ENCODE assay signal across 19 mouse cellular contexts in the genomic region with DNA sequence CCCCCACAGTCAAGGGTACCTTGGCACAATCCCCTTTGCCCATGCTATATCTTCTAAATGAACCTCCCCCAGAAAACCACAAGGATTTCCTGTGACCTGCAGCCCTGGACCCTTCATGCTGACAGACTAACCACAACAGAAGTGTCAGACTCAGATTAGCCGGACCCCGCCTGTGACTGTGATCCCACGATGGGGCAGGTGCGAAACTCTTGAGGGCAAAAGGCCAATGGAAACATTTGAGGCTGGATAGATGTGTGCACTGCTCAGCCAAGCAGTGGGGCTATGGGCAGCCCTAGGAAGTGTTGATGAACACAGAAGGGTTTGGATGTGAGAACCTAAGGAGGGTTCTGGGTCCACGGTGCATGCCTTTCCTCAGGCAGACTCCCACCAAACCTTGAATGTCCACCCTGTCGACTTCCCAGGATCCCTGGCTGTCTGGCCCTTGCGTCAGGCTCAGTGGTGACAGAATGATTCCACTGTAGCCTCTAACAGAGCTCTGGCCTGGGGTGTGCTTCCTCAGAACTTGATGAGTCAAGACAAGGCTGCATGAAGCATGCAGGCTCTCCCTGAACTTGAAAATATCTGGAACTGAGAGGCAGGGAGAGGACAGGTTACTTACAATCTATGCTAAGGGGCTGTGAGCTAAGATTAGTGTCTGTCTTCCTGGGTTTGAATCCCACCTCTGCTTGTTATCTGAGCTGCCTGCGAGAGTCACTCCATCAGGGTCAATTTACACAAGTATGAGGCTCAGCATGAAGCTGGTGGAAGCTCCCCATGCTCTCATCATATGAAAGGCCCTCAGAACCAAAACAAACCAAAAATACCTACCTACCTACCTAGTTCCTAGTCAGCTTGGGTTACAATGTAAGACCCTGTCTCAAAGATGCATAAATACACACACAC. TPM values are rescaled to one million over a fixed set of nuclear protein-coding genes. Genes with fewer than 3 reads are reported as not detected.
A peak's percentile ranks its signal among the peaks of the same experiment; 100 is the strongest.
DNase-seq lines count a peak whose midpoint lies in the region; ATAC-seq and TF ChIP-seq lines count a peak whose summit lies in the region.
"Had no signal": no experiment of that assay in that cellular context is flagged by ENCODE, and none has a peak within 500 bp of the region (broad histone marks: within the 10 kb centered on the region; RNA-seq: fewer than 3 reads in every experiment).

No protein-coding gene starts in this region.

- peaks cover 15% of the 10 kb centered on the region for H3K4me1 ChIP-seq in ES-Bruce4 (ENCODE audit: control insufficient read depth, insufficient read depth, low read length)
- no peaks in the 10 kb centered on the region for H3K4me1 ChIP-seq in small intestine, adult 2 months (ENCODE audit: control insufficient read depth, insufficient read depth, insufficient read length, low read length)
- H3K4me1 ChIP-seq in intestine, embryonic 15.5 days (replicated peaks): peaks cover 24% of the 10 kb centered on the region
- peaks cover 57% of the 10 kb centered on the region for H3K4me1 ChIP-seq in hindbrain, embryonic 10.5 days (replicated peaks)

- H3K9me3 ChIP-seq in ES-Bruce4 (replicated peaks; ENCODE audit: control insufficient read depth, insufficient read depth, low read length, poor library complexity, severe bottlenecking): no peaks in the 10 kb centered on the region
- H3K9me3 ChIP-seq in intestine, embryonic 15.5 days: no peaks in the 10 kb centered on the region
- H3K9me3 ChIP-seq in hindbrain, embryonic 10.5 days: no peaks in the 10 kb centered on the region
- H3K9me3 ChIP-seq: embryonic facial prominence, embryonic 15.5 days; heart, embryonic 15.5 days; liver, embryonic 13.5 days had no signal

- peak overlapping the region; percentile 41; the same call in 1 of the 2 replicates for H3K27ac ChIP-seq in ES-Bruce4 (ENCODE audit: insufficient read depth, low read length)
- H3K27ac ChIP-seq in small intestine, adult 2 months (ENCODE audit: insufficient read depth, low read depth, low read length): peak overlapping the region; percentile 37
- no peak overlapping the region for H3K27ac ChIP-seq in intestine, embryonic 15.5 days
- H3K27ac ChIP-seq in hindbrain, embryonic 10.5 days: no peak overlapping the region
- H3K27ac ChIP-seq: embryonic facial prominence, embryonic 15.5 days; heart, embryonic 15.5 days; liver, embryonic 13.5 days had no signal

- peak; percentile 34 for DNase-seq in spleen, adult 12 weeks (ENCODE audit: low spot score)
- no peak for DNase-seq in spleen, postnatal 10 days (ENCODE audit: low spot score in 2 of 2)
- no peak for DNase-seq in hindbrain, embryonic 10.5 days (ENCODE audit: low spot score)
- DNase-seq in lung, postnatal 14 days: no peak
- DNase-seq: cerebellum, adult 9-11 months; forebrain, postnatal 0 days; gastrocnemius, postnatal 25 days; liver, embryonic 13.5 days; lung, postnatal 36 days had no signal

- no peaks in the 10 kb centered on the region for H3K36me3 ChIP-seq in ES-Bruce4 (ENCODE audit: control insufficient read depth, insufficient read depth, low read length, poor library complexity, severe bottlenecking)
- no peaks in the 10 kb centered on the region for H3K36me3 ChIP-seq in small intestine, adult 2 months (ENCODE audit: control insufficient read depth, insufficient read depth, low read length)
- H3K36me3 ChIP-seq in intestine, embryonic 15.5 days: no peaks in the 10 kb centered on the region
- H3K36me3 ChIP-seq in hindbrain, embryonic 10.5 days: no peaks in the 10 kb centered on the region
- H3K36me3 ChIP-seq: embryonic facial prominence, embryonic 15.5 days; heart, embryonic 15.5 days; liver, embryonic 13.5 days had no signal

- 0 out of 2 replicates have a peak, but pooled peaks have one; percentile 18 for TF ChIP-seq EP300 in ES-Bruce4 (IDR thresholded peaks at IDR 0.05; ENCODE audit: insufficient read depth, low read depth, low read length)

- TF ChIP-seq CTCF in ES-Bruce4 (IDR thresholded peaks at IDR 0.05; ENCODE audit: low read depth, low read length): no peak
- TF ChIP-seq CTCF in small intestine, adult 2 months (IDR thresholded peaks at IDR 0.05; ENCODE audit: extremely low read depth, insufficient read length, insufficient replicate concordance, low read depth, low read length): no peak

- peak; percentile 39 for ATAC-seq in granulocyte monocyte progenitor cell, adult 5-6 weeks (replicated peaks; ENCODE audit: poor library complexity, severe bottlenecking)
- no peak for ATAC-seq in intestine, embryonic 15.5 days
- ATAC-seq: forebrain, postnatal 0 days had no signal

- H3K9ac ChIP-seq in ES-Bruce4 (ENCODE audit: low read depth, poor library complexity, severe bottlenecking): no peak overlapping the region
- no peak overlapping the region for H3K9ac ChIP-seq in intestine, embryonic 15.5 days
- H3K9ac ChIP-seq: embryonic facial prominence, embryonic 15.5 days; forebrain, postnatal 0 days; heart, embryonic 15.5 days; liver, embryonic 13.5 days had no signal

- WGBS in small intestine, adult 2 months: 65% methylated on average over 8 of the region's 8 CpGs
- 61% methylated on average over 8 of the region's 8 CpGs for WGBS in intestine, embryonic 15.5 days
- 53% methylated on average over 8 of the region's 8 CpGs for WGBS in hindbrain, embryonic 10.5 days

- no peak for TF ChIP-seq POLR2A in ES-Bruce4 (IDR thresholded peaks at IDR 0.05; ENCODE audit: insufficient read depth, low read length)
- TF ChIP-seq POLR2A in small intestine, adult 2 months (IDR thresholded peaks at IDR 0.05; ENCODE audit: low read depth, low read length): no peak

- H3K4me3 ChIP-seq in ES-Bruce4 (ENCODE audit: low read depth, low read length): no peak overlapping the region
- no peak overlapping the region for H3K4me3 ChIP-seq in small intestine, adult 2 months (ENCODE audit: low read depth, low read length)
- H3K4me3 ChIP-seq in intestine, embryonic 15.5 days (replicated peaks): no peak overlapping the region
- no peak overlapping the region for H3K4me3 ChIP-seq in hindbrain, embryonic 10.5 days
- H3K4me3 ChIP-seq: embryonic facial prominence, embryonic 15.5 days; heart, embryonic 15.5 days; liver, embryonic 13.5 days had no signal

- no peaks in the 10 kb centered on the region for H3K27me3 ChIP-seq in ES-Bruce4 (ENCODE audit: control insufficient read depth, insufficient read depth, low read length, poor library complexity, severe bottlenecking)
- H3K27me3 ChIP-seq in small intestine, adult 2 months (ENCODE audit: control insufficient read depth, insufficient read depth, low read length): no peaks in the 10 kb centered on the region
- no peaks in the 10 kb centered on the region for H3K27me3 ChIP-seq in intestine, embryonic 15.5 days (replicated peaks)
- peaks cover 14% of the 10 kb centered on the region for H3K27me3 ChIP-seq in hindbrain, embryonic 10.5 days (ENCODE audit: insufficient read depth, poor library complexity, severe bottlenecking)
- H3K27me3 ChIP-seq: embryonic facial prominence, embryonic 15.5 days; heart, embryonic 15.5 days had no signal

- H3K4me2 ChIP-seq in intestine, embryonic 15.5 days (replicated peaks): no peak overlapping the region
- H3K4me2 ChIP-seq: embryonic facial prominence, embryonic 15.5 days; heart, embryonic 15.5 days; liver, embryonic 13.5 days had no signal

RNA-seq across cellular contexts. Expression of gene 1700017B05Rik, which starts 10.7 kb away (rescaled TPM):
- polyA plus RNA-seq in ES-Bruce4 (2011; ENCODE audit: insufficient read depth, insufficient read length, low read depth, missing spikeins): 45.4 and 48.0 TPM in 2 replicates
- total RNA-seq in granulocyte monocyte progenitor cell, adult 5-6 weeks (2014; fragmentation: Nextera tagmentation): 38.6 and 43.6 TPM in 2 replicates
- 18.9 and 20.0 TPM in 2 replicates for total RNA-seq in granulocyte monocyte progenitor cell, adult 5-6 weeks (2017)
- polyA plus RNA-seq in small intestine, adult 2 months (2012; rRNA removed): 14.1 and 28.7 TPM in 2 replicates
- 27.7 and 29.6 TPM in 2 replicates for polyA plus RNA-seq in intestine, embryonic 15.5 days (2015; fragmentation: Nextera tagmentation; extraction: Ambion mirVana)
- polyA plus RNA-seq in hindbrain, embryonic 10.5 days (2016; fragmentation: Nextera tagmentation; extraction: Ambion mirVana): 9.5 and 10.9 TPM in 2 replicates

RNA-seq across cellular contexts. Expression of gene Trcg1, which starts 36.8 kb away (rescaled TPM):
- not detected in 2 replicates for polyA plus RNA-seq in ES-Bruce4 (2011; ENCODE audit: insufficient read depth, insufficient read length, low read depth, missing spikeins)
- total RNA-seq in granulocyte monocyte progenitor cell, adult 5-6 weeks (2014; fragmentation: Nextera tagmentation): not detected in 2 replicates
- total RNA-seq in granulocyte monocyte progenitor cell, adult 5-6 weeks (2017): not detected in 2 replicates
- not detected in 2 replicates for polyA plus RNA-seq in small intestine, adult 2 months (2012; rRNA removed)
- not detected in 2 replicates for polyA plus RNA-seq in intestine, embryonic 15.5 days (2015; fragmentation: Nextera tagmentation; extraction: Ambion mirVana)
- not detected in 2 replicates for polyA plus RNA-seq in hindbrain, embryonic 10.5 days (2016; fragmentation: Nextera tagmentation; extraction: Ambion mirVana)
- total RNA-seq: adrenal gland, postnatal 4 days; forebrain, postnatal 0 days; gastrocnemius, postnatal 25 days; left cerebral cortex, postnatal 10 days had no signal
- polyA plus RNA-seq: embryonic facial prominence, embryonic 15.5 days; forebrain, postnatal 0 days; heart, embryonic 15.5 days; large intestine, adult 2 months; liver, embryonic 13.5 days; urinary bladder, adult 2 months had no signal

Comparison
In these comparisons a context has a peak if more than half of its experiments do, and no peak if none do; other contexts are left out.
1. H3K27ac ChIP-seq: peak in ES-Bruce4 (single experiment) and small intestine, adult 2 months (single experiment); none in intestine, embryonic 15.5 days (single experiment) and hindbrain, embryonic 10.5 days (single experiment).